Mouse (Mus musculus) embryonic facial prominence, embryonic 15.5 days (tissue): ENCODE data around the gene Ablim1. TPM values are rescaled to one million over a fixed set of nuclear protein-coding genes. Genes with fewer than 3 reads are reported as not detected.

Experiments
- ATAC-seq: fragments of 200-750 bp; cut with Nextera tagmentation; 2 replicates; pipeline ENCODE4 v1.8.0; 2017; ENCODE audit warnings: low read depth, moderate TSS enrichment; ENCODE audit not compliant: insufficient number of reproducible peaks, low FRiP score, low TSS enrichment
- H3K27ac ChIP-seq: fragments of 300-500 bp; sonication (generic); replicated peaks from 2 replicates; pipeline ENCODE4 v1.5.1; 2015; ENCODE audit warnings: mild to moderate bottlenecking, inconsistent platforms
- H3K27me3 ChIP-seq: fragments of 300-500 bp; sonication (generic); 2 replicates; pipeline ENCODE4 v1.6.1; 2015; ENCODE audit warnings: inconsistent platforms
- H3K36me3 ChIP-seq: fragments of 300-500 bp; sonication (generic); 2 replicates; pipeline ENCODE4 v1.6.1; 2015; ENCODE audit warnings: mild to moderate bottlenecking, inconsistent platforms
- H3K4me1 ChIP-seq: fragments of 300-500 bp; sonication (generic); 2 replicates; pipeline ENCODE4 v1.6.1; 2015; ENCODE audit warnings: inconsistent platforms
- H3K4me2 ChIP-seq: fragments of 300-500 bp; sonication (generic); replicated peaks from 2 replicates; pipeline ENCODE4 v1.6.1; 2015; ENCODE audit warnings: mild to moderate bottlenecking, inconsistent platforms
- H3K4me3 ChIP-seq: fragments of 300-500 bp; sonication (generic); replicated peaks from 2 replicates; pipeline ENCODE4 v1.5.1; 2015; ENCODE audit warnings: mild to moderate bottlenecking, inconsistent platforms
- H3K9ac ChIP-seq: fragments of 300-500 bp; sonication (generic); 2 replicates; pipeline ENCODE4 v1.6.1; 2015; ENCODE audit warnings: inconsistent platforms
- H3K9me3 ChIP-seq: fragments of 300-500 bp; sonication (generic); replicated peaks from 2 replicates; pipeline ENCODE4 v1.6.1; 2016; ENCODE audit warnings: inconsistent platforms
- WGBS: fragments of 180-500 bp; shearing (Covaris S2); methylation state at CpG from one replicate; pipeline ENCODE4 v1.1.7; 2015; 5-methylcytosine and 5-hydroxymethylcytosine counted together
- polyA plus RNA-seq: library from polyadenylated mRNA; unstranded; fragments of >200 nt; fragmentation: Nextera tagmentation; extraction: Ambion mirVana; gene quantifications from 2 replicates; pipeline ENCODE4 v1.2.1, GENCODE M21; 2015

Gene Ablim1
- polyA plus RNA-seq, 1 experiment from 2014 or later, result 71.3 TPM

- Histone ChIP-seq H3K27me3 (no peaks in the 10 kb centered on the region), H3K36me3 (peaks cover 5% of the 10 kb centered on the region), H3K9ac (no peak overlapping the region), H3K27ac (no peak overlapping the region), H3K4me2 (no peak overlapping the region), H3K4me3 (no peak overlapping the region), H3K4me1 (no peaks in the 10 kb centered on the region), H3K9me3 (no peaks in the 10 kb centered on the region)
- no peak for ATAC-seq
- WGBS, result 53% methylated on average over 8 of the region's 8 CpGs
Measured at GRCm38 (mm10) chr19:57052959-57053358, 261.8 kb downstream of the Ablim1 start.

- no peak for ATAC-seq
- Histone ChIP-seq H3K4me2 (no peak overlapping the region), H3K4me1 (no peaks in the 10 kb centered on the region), H3K9ac (no peak overlapping the region), H3K9me3 (no peaks in the 10 kb centered on the region), H3K4me3 (no peak overlapping the region), H3K36me3 (no peaks in the 10 kb centered on the region), H3K27me3 (no peaks in the 10 kb centered on the region), H3K27ac (no peak overlapping the region)
- 94% methylated on average over 7 of the region's 7 CpGs for WGBS
Measured at GRCm38 (mm10) chr19:57052016-57052415, 262.7 kb downstream of the Ablim1 start.

DNA sequence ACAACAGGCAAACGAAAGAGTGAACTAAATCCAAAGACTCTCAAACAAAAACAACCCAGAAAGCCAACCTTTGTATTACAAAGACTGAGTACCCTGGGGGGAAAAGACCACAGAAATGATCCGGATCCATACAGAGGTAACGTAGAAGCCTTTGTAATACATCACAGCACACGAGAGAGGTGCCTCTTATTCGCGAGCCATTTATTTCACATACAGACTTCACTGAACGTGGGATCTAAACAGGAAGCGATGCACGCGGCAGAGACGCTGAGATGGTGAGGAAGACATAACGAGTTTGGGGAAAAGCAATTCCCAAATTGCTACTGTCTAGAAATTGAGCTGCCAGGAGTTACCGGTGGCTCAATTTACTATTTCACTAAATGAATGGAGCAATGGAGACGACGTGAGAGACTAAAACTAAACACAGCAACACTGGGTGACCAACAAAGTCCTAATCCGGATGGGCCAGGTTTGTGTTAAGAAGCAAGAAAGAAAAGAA is 265.1 kb downstream of the Ablim1 start:
- no peak overlapping the region for H3K4me3 ChIP-seq
- H3K27ac ChIP-seq, result no peak overlapping the region
- no peaks in the 10 kb centered on the region for H3K4me1 ChIP-seq
- H3K9ac ChIP-seq, result no peak overlapping the region
- H3K27me3 ChIP-seq, result no peaks in the 10 kb centered on the region
- H3K36me3 ChIP-seq, result peaks cover 3% of the 10 kb centered on the region; the same call in 1 of the 2 replicates
- H3K9me3 ChIP-seq, result no peaks in the 10 kb centered on the region
- no peak for ATAC-seq
- 39% methylated on average over 16 of the region's 16 CpGs for WGBS
- H3K4me2 ChIP-seq, result no peak overlapping the region

DNA sequence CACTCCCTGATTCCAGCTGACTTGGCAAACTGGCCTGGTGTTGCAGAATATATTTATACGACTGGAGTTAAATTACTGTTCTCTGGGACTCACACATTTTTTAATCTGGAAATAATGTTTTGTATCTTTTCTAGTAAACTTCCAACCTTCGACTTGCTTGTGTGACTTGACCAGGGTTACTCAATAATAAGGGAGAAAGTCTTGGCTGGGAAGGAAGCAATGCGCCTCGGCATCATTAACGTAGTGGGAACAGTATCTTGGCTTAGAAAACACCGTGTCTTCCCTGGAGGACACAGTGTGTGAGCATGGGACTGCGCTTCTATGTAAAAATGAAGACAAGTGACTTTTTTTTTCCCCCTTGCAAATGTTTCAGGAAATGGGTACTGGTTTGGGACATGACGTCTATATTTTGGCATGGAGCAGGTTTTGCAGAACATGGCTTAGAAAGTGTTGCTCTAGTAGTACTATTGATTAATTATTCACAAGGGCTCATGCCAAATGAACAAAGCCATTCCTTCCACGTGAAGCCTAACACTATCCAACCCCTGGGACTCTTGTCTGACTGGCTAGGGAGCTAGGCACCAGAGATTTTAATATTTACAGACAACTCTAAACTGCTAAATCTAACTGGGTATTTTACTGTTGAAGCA is 266.9 kb downstream of the Ablim1 start:
- Histone ChIP-seq H3K9me3 (no peaks in the 10 kb centered on the region), H3K27ac (no peak overlapping the region), H3K4me3 (no peak overlapping the region), H3K4me1 (no peaks in the 10 kb centered on the region), H3K36me3 (peaks cover 3% of the 10 kb centered on the region; the same call in 1 of the 2 replicates), H3K4me2 (no peak overlapping the region), H3K27me3 (no peaks in the 10 kb centered on the region), H3K9ac (no peak overlapping the region)
- 80% methylated on average over 9 of the region's 9 CpGs for WGBS
- no peak for ATAC-seq

DNA sequence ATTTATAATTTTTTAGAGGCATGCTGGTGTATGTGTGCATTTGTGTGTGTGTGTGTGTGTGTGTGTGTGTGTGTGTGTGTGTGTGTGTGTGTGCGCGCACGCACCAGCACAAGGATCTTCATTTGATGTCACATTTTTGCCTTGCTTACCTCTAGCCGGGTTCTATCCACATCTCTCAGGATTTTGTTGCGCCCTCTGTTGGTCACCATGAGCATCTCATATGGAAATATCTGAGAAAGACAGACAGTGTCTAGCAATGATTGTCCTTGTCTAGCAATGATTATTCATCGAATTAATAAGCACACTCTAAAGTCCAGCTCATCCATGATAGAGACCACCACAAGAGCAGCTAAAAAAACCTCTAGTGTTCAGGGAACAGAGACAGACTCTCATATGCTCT is 275.5 kb downstream of the Ablim1 start:
- Histone ChIP-seq H3K4me1 (0 out of 2 replicates have a peak, but pooled peaks cover 2% of the 10 kb centered on the region), H3K9me3 (no peaks in the 10 kb centered on the region), H3K4me2 (no peak overlapping the region), H3K36me3 (peaks cover 25% of the 10 kb centered on the region), H3K9ac (no peak overlapping the region), H3K27ac (no peak overlapping the region), H3K27me3 (no peaks in the 10 kb centered on the region), H3K4me3 (no peak overlapping the region)
- 68% methylated on average over 6 of the region's 6 CpGs for WGBS
- no peak for ATAC-seq

- H3K9me3 ChIP-seq, result no peaks in the 10 kb centered on the region
- H3K4me2 ChIP-seq, result no peak overlapping the region
- ATAC-seq, result no peak
- H3K27me3 ChIP-seq, result no peaks in the 10 kb centered on the region
- 0 out of 2 replicates have a peak, but pooled peaks cover 2% of the 10 kb centered on the region for H3K4me1 ChIP-seq
- no peak overlapping the region for H3K4me3 ChIP-seq
- WGBS, result 69% methylated on average over 15 of the region's 15 CpGs
- H3K36me3 ChIP-seq, result peaks cover 25% of the 10 kb centered on the region
- no peak overlapping the region for H3K9ac ChIP-seq
- no peak overlapping the region for H3K27ac ChIP-seq
Measured at GRCm38 (mm10) chr19:57036860-57037259, 277.9 kb downstream of the Ablim1 start.

- H3K27me3 ChIP-seq, result no peaks in the 10 kb centered on the region
- H3K9me3 ChIP-seq, result no peaks in the 10 kb centered on the region
- H3K9ac ChIP-seq, result no peak overlapping the region
- 0 out of 2 replicates have a peak, but pooled peaks cover 5% of the 10 kb centered on the region for H3K4me1 ChIP-seq
- H3K27ac ChIP-seq, result no peak overlapping the region
- no peak overlapping the region for H3K4me3 ChIP-seq
- H3K36me3 ChIP-seq, result 0 out of 2 replicates have a peak, but pooled peaks cover 8% of the 10 kb centered on the region
- ATAC-seq, result no peak
- no peak overlapping the region for H3K4me2 ChIP-seq
- WGBS, result 75% methylated on average over 4 of the region's 4 CpGs
Measured at GRCm38 (mm10) chr19:57031582-57031981, 283.1 kb downstream of the Ablim1 start.

- no peak for ATAC-seq
- no peak overlapping the region for H3K9ac ChIP-seq
Measured at GRCm38 (mm10) chr19:57029461-57029860, 285.3 kb downstream of the Ablim1 start.

GRCm38 (mm10) chr19:57028327-57029179 is 286.2 kb downstream of the Ablim1 start:
- no peaks in the 10 kb centered on the region for H3K27me3 ChIP-seq
- no peak overlapping the region for H3K9ac ChIP-seq
- no peak overlapping the region; the same call in 1 of the 2 replicates for H3K27ac ChIP-seq
- no peaks in the 10 kb centered on the region for H3K9me3 ChIP-seq
- H3K36me3 ChIP-seq, result no peaks in the 10 kb centered on the region
- no peak overlapping the region for H3K4me2 ChIP-seq
- ATAC-seq, result no peak
- H3K4me3 ChIP-seq, result no peak overlapping the region
- H3K4me1 ChIP-seq, result 0 out of 2 replicates have a peak, but pooled peaks cover 5% of the 10 kb centered on the region
- WGBS, result 51% methylated on average over 8 of the region's 8 CpGs

More at GRCm38 (mm10) chr19:57029461-57029860, 285.3 kb downstream of the Ablim1 start:
- no peak overlapping the region for H3K4me3 ChIP-seq
- H3K4me2 ChIP-seq, result no peak overlapping the region
- H3K27ac ChIP-seq, result no peak overlapping the region
- 0 out of 2 replicates have a peak, but pooled peaks cover 5% of the 10 kb centered on the region for H3K4me1 ChIP-seq
- H3K27me3 ChIP-seq, result no peaks in the 10 kb centered on the region
- no peaks in the 10 kb centered on the region for H3K36me3 ChIP-seq
- WGBS, result 89% methylated on average over 6 of the region's 6 CpGs
- H3K9me3 ChIP-seq, result no peaks in the 10 kb centered on the region

- H3K27ac ChIP-seq, result no peak overlapping the region
- H3K9me3 ChIP-seq, result no peaks in the 10 kb centered on the region
- H3K4me1 ChIP-seq, result 0 out of 2 replicates have a peak, but pooled peaks cover 5% of the 10 kb centered on the region
- H3K36me3 ChIP-seq, result no peaks in the 10 kb centered on the region
- H3K9ac ChIP-seq, result no peak overlapping the region
- H3K4me3 ChIP-seq, result no peak overlapping the region
- no peak for ATAC-seq
- no peak overlapping the region for H3K4me2 ChIP-seq
- 71% methylated on average over 4 of the region's 4 CpGs for WGBS
- no peaks in the 10 kb centered on the region for H3K27me3 ChIP-seq
Measured at GRCm38 (mm10) chr19:57026501-57026900, 288.2 kb downstream of the Ablim1 start.

GRCm38 (mm10) chr19:57017785-57018179 is 296.9 kb downstream of the Ablim1 start:
- H3K27me3 ChIP-seq, result no peaks in the 10 kb centered on the region
- no peaks in the 10 kb centered on the region for H3K36me3 ChIP-seq
- no peak for ATAC-seq
- no peak overlapping the region for H3K4me2 ChIP-seq
- WGBS, result 55% methylated on average over 8 of the region's 8 CpGs
- peaks cover 11% of the 10 kb centered on the region; the same call in 1 of the 2 replicates for H3K4me1 ChIP-seq
- no peak overlapping the region for H3K4me3 ChIP-seq
- no peak overlapping the region for H3K27ac ChIP-seq
- H3K9me3 ChIP-seq, result no peaks in the 10 kb centered on the region
- H3K9ac ChIP-seq, result no peak overlapping the region
